Mouse (Mus musculus): Measurements from ENCODE around the gene Ackr3. TPM values are rescaled to one million over a fixed set of nuclear protein-coding genes. Genes with fewer than 3 reads are reported as not detected.

The Ackr3 gene
- polyA plus RNA-seq, 1 experiment: not detected

- H3K4me3 ChIP-seq (ENCODE audit: insufficient read depth, low read length): no peak overlapping the region
- no peaks in the 10 kb centered on the region for H3K4me1 ChIP-seq (ENCODE audit: control insufficient read depth, insufficient read depth, low read length)
- TF ChIP-seq POLR2A (IDR thresholded peaks at IDR 0.05; ENCODE audit: borderline replicate concordance, low read depth, low read length): no peak
- TF ChIP-seq CTCF (IDR thresholded peaks at IDR 0.05; ENCODE audit: low read depth, low read length): no peak
- no peak overlapping the region for H3K27ac ChIP-seq (ENCODE audit: insufficient read depth, low read depth, low read length)
Measured at GRCm38 (mm10) chr1:90210346-90210745, 6.6 kb downstream of the Ackr3 start.

GRCm38 (mm10) chr1:90210761-90211160, 7.0 kb downstream of the Ackr3 start:
- Histone ChIP-seq H3K4me3 (ENCODE audit: insufficient read depth, low read length) (no peak overlapping the region), H3K27ac (ENCODE audit: insufficient read depth, low read depth, low read length) (no peak overlapping the region), H3K4me1 (ENCODE audit: control insufficient read depth, insufficient read depth, low read length) (no peaks in the 10 kb centered on the region)
- no peak for TF ChIP-seq POLR2A (IDR thresholded peaks at IDR 0.05; ENCODE audit: borderline replicate concordance, low read depth, low read length)
- TF ChIP-seq CTCF (IDR thresholded peaks at IDR 0.05; ENCODE audit: low read depth, low read length): no peak

- Histone ChIP-seq H3K27ac (ENCODE audit: insufficient read depth, low read depth, low read length) (no peak overlapping the region), H3K4me3 (ENCODE audit: insufficient read depth, low read length) (no peak overlapping the region)
Measured at GRCm38 (mm10) chr1:90212376-90212775, 8.6 kb downstream of the Ackr3 start.

GRCm38 (mm10) chr1:90212901-90213300, 9.1 kb downstream of the Ackr3 start:
- H3K27ac ChIP-seq (ENCODE audit: insufficient read depth, low read depth, low read length): no peak overlapping the region
- H3K4me3 ChIP-seq (ENCODE audit: insufficient read depth, low read length): no peak overlapping the region
- TF ChIP-seq CTCF (IDR thresholded peaks at IDR 0.05; ENCODE audit: low read depth, low read length): no peak
- no peak for TF ChIP-seq POLR2A (IDR thresholded peaks at IDR 0.05; ENCODE audit: borderline replicate concordance, low read depth, low read length)
- H3K4me1 ChIP-seq (ENCODE audit: control insufficient read depth, insufficient read depth, low read length): no peaks in the 10 kb centered on the region

More at GRCm38 (mm10) chr1:90212376-90212775, 8.6 kb downstream of the Ackr3 start:
- no peaks in the 10 kb centered on the region for H3K4me1 ChIP-seq (ENCODE audit: control insufficient read depth, insufficient read depth, low read length)
- TF ChIP-seq CTCF (IDR thresholded peaks at IDR 0.05; ENCODE audit: low read depth, low read length): no peak
- no peak for TF ChIP-seq POLR2A (IDR thresholded peaks at IDR 0.05; ENCODE audit: borderline replicate concordance, low read depth, low read length)

- H3K4me3 ChIP-seq (ENCODE audit: insufficient read depth, low read length): no peak overlapping the region
- no peaks in the 10 kb centered on the region for H3K4me1 ChIP-seq (ENCODE audit: control insufficient read depth, insufficient read depth, low read length)
- TF ChIP-seq CTCF (IDR thresholded peaks at IDR 0.05; ENCODE audit: low read depth, low read length): no peak
- TF ChIP-seq POLR2A (IDR thresholded peaks at IDR 0.05; ENCODE audit: borderline replicate concordance, low read depth, low read length): no peak
- no peak overlapping the region for H3K27ac ChIP-seq (ENCODE audit: insufficient read depth, low read depth, low read length)
Measured at GRCm38 (mm10) chr1:90214021-90214420, 10.2 kb downstream of the Ackr3 start.

- H3K27ac ChIP-seq (ENCODE audit: insufficient read depth, low read depth, low read length): no peak overlapping the region
- TF ChIP-seq POLR2A (IDR thresholded peaks at IDR 0.05; ENCODE audit: borderline replicate concordance, low read depth, low read length): no peak
- no peak for TF ChIP-seq CTCF (IDR thresholded peaks at IDR 0.05; ENCODE audit: low read depth, low read length)
- no peaks in the 10 kb centered on the region for H3K4me1 ChIP-seq (ENCODE audit: control insufficient read depth, insufficient read depth, low read length)
- no peak overlapping the region for H3K4me3 ChIP-seq (ENCODE audit: insufficient read depth, low read length)
Measured at GRCm38 (mm10) chr1:90214926-90215325, 11.1 kb downstream of the Ackr3 start.

GRCm38 (mm10) chr1:90215881-90216280, 12.1 kb downstream of the Ackr3 start:
- TF ChIP-seq CTCF (IDR thresholded peaks at IDR 0.05; ENCODE audit: low read depth, low read length): no peak
- TF ChIP-seq POLR2A (IDR thresholded peaks at IDR 0.05; ENCODE audit: borderline replicate concordance, low read depth, low read length): no peak
- no peak overlapping the region for H3K4me3 ChIP-seq (ENCODE audit: insufficient read depth, low read length)
- H3K27ac ChIP-seq (ENCODE audit: insufficient read depth, low read depth, low read length): no peak overlapping the region
- no peaks in the 10 kb centered on the region for H3K4me1 ChIP-seq (ENCODE audit: control insufficient read depth, insufficient read depth, low read length)

GRCm38 (mm10) chr1:90216395-90216794, 12.6 kb downstream of the Ackr3 start:
- Histone ChIP-seq H3K4me3 (ENCODE audit: insufficient read depth, low read length) (no peak overlapping the region), H3K4me1 (ENCODE audit: control insufficient read depth, insufficient read depth, low read length) (no peaks in the 10 kb centered on the region), H3K27ac (ENCODE audit: insufficient read depth, low read depth, low read length) (no peak overlapping the region)
- TF ChIP-seq CTCF (IDR thresholded peaks at IDR 0.05; ENCODE audit: low read depth, low read length) (no peak), POLR2A (IDR thresholded peaks at IDR 0.05; ENCODE audit: borderline replicate concordance, low read depth, low read length) (no peak)

- Histone ChIP-seq H3K27ac (ENCODE audit: insufficient read depth, low read depth, low read length) (no peak overlapping the region), H3K4me1 (ENCODE audit: control insufficient read depth, insufficient read depth, low read length) (no peaks in the 10 kb centered on the region), H3K4me3 (ENCODE audit: insufficient read depth, low read length) (no peak overlapping the region)
- TF ChIP-seq POLR2A (IDR thresholded peaks at IDR 0.05; ENCODE audit: borderline replicate concordance, low read depth, low read length) (no peak), CTCF (IDR thresholded peaks at IDR 0.05; ENCODE audit: low read depth, low read length) (no peak)
Measured at GRCm38 (mm10) chr1:90220280-90220679, 16.5 kb downstream of the Ackr3 start.

GRCm38 (mm10) chr1:90220844-90221243, 17.1 kb downstream of the Ackr3 start:
- H3K4me1 ChIP-seq (ENCODE audit: control insufficient read depth, insufficient read depth, low read length): no peaks in the 10 kb centered on the region
- no peak overlapping the region for H3K27ac ChIP-seq (ENCODE audit: insufficient read depth, low read depth, low read length)
- no peak for TF ChIP-seq CTCF (IDR thresholded peaks at IDR 0.05; ENCODE audit: low read depth, low read length)
- no peak for TF ChIP-seq POLR2A (IDR thresholded peaks at IDR 0.05; ENCODE audit: borderline replicate concordance, low read depth, low read length)
- H3K4me3 ChIP-seq (ENCODE audit: insufficient read depth, low read length): no peak overlapping the region
